Mouse (Mus musculus) bone marrow macrophage, adult 2 months (primary cell): ENCODE results near the gene Kif11.

Experiments
- CTCF ChIP-seq: IDR thresholded peaks from 2 replicates; pipeline ENCODE4 v1.5.1; 2012; ENCODE audit warnings: low read depth, mild to moderate bottlenecking, low read length, moderate library complexity
- POLR2A ChIP-seq: IDR thresholded peaks from 2 replicates; pipeline ENCODE4 v1.6.1; 2012; ENCODE audit warnings: mild to moderate bottlenecking, low read depth, low read length, borderline replicate concordance

- TF ChIP-seq CTCF, result no peak
- no peak for TF ChIP-seq POLR2A
Measured at GRCm38 (mm10) chr19:37466978-37467377, 90.8 kb downstream of the Kif11 start.
